Mouse (Mus musculus) spleen, adult 2 months (tissue): Measurements from ENCODE around the gene Cs.
A peak's percentile ranks its signal among the peaks of the same experiment; 100 is the strongest.

ENCODE experiments used
- CTCF ChIP-seq: fragments of 200-500 bp; IDR thresholded peaks from 2 replicates; pipeline ENCODE4 v1.5.1; 2011; ENCODE audit warnings: mild to moderate bottlenecking, inconsistent platforms; ENCODE audit not compliant: insufficient read depth, insufficient read length, insufficient replicate concordance; ENCODE audit errors: extremely low read depth
- POLR2A ChIP-seq: fragments of 200-500 bp; IDR thresholded peaks from 2 replicates; pipeline ENCODE4 v1.6.1; 2011; ENCODE audit warnings: low read depth, low read length, inconsistent platforms

DNA sequence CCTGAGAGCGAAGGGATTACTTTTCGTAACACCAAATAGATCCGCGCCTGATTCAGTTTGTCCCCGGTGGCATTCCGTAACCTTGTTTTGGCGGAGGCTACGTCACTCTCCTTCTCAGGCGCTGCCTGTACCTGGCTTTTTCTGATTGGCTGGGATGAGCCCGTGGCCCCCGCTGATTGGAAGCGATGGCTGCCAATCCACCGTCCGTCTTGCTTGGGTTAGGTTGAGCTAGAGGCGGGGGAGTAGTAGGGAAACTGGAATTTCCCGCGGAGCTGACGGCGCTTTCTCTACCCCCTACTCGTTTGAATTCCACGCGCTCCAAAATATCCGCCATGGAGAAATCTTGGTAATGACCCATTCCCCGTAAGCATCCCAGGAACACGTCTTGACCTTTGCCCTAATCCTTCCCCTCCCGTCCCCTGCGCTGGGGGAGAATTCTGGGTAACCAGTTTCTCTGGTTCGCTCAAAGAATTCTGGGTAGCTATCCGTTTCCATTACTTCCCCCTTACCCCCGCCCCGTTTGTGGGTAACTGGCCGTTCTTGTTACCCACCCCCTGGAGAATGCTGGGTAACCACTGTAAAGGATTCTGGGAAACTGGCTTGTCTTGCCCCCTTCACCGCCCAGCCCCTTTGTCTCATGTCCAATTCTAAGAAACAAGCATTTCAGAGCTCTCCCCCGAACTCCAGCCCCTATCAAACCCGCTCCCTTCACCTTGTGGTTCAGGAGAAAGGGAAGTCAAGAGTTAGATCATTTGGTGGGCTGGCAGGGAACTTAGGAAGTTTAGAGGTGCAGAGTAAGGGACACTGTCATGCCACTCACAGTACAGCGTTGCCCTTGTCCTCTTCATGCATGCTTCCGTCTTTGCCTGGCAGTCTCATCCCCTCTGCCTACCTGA lies 34.2 kb upstream of the Cs start, which contains the start of gene Pan2:
- no peak for TF ChIP-seq CTCF
- TF ChIP-seq POLR2A = peak; percentile 15; the same call in 1 of the 2 replicates
